Mouse (Mus musculus): ENCODE data around the gene Gpam.
A peak's percentile ranks its signal among the peaks of the same experiment; 100 is the strongest.
"Not testable (repeated sequence)": the region's sequence is repeated elsewhere in the genome, so short reads cannot be mapped to it uniquely, and the experiment has no call there.

Gene Gpam

GRCm38 (mm10) chr19:55127072-55127718, at the start of gene Gpam:
Gene Gpam (minus strand): TSS chr19:55127238.
- DNase-seq (ENCODE audit: low spot score): no peak

- DNase-seq (ENCODE audit: low spot score): no peak
These were observed 44.5 kb upstream of the Gpam start for GRCm38 (mm10) chr19:55171585-55171984.

- no peak for DNase-seq (ENCODE audit: low spot score)
These were observed 43.4 kb upstream of the Gpam start for GRCm38 (mm10) chr19:55170399-55170798.

GRCm38 (mm10) chr19:55169236-55169729, 42.2 kb upstream of the Gpam start:
- DNase-seq (ENCODE audit: low spot score): not testable (repeated sequence)

- DNase-seq (ENCODE audit: low spot score): no peak
These were observed 41.3 kb upstream of the Gpam start for GRCm38 (mm10) chr19:55168360-55168759.

- DNase-seq (ENCODE audit: low spot score): no peak
These were observed 40.7 kb upstream of the Gpam start for GRCm38 (mm10) chr19:55167741-55168140.

GRCm38 (mm10) chr19:55166741-55167140, 39.7 kb upstream of the Gpam start:
- DNase-seq (ENCODE audit: low spot score): no peak

GRCm38 (mm10) chr19:55165954-55166353, 38.9 kb upstream of the Gpam start:
- no peak for DNase-seq (ENCODE audit: low spot score)

- no peak for DNase-seq (ENCODE audit: low spot score)
These were observed 38.3 kb upstream of the Gpam start for GRCm38 (mm10) chr19:55165183-55165865.

- no peak for DNase-seq (ENCODE audit: low spot score)
These were observed 37.1 kb upstream of the Gpam start for GRCm38 (mm10) chr19:55164162-55164561.

- DNase-seq (ENCODE audit: low spot score): no peak
These were observed 35.2 kb upstream of the Gpam start for GRCm38 (mm10) chr19:55162271-55162670.

GRCm38 (mm10) chr19:55159826-55160225, 32.8 kb upstream of the Gpam start:
- no peak for DNase-seq (ENCODE audit: low spot score)

GRCm38 (mm10) chr19:55158606-55159005, 31.6 kb upstream of the Gpam start:
- DNase-seq (ENCODE audit: low spot score): peak; percentile 78

- DNase-seq (ENCODE audit: low spot score): no peak
These were observed 30.0 kb upstream of the Gpam start for GRCm38 (mm10) chr19:55157029-55157428.

GRCm38 (mm10) chr19:55152983-55153382, 25.9 kb upstream of the Gpam start:
- DNase-seq (ENCODE audit: low spot score): no peak

- not testable (repeated sequence) for DNase-seq (ENCODE audit: low spot score)
These were observed 25.2 kb upstream of the Gpam start for GRCm38 (mm10) chr19:55152274-55152673.

- no peak for DNase-seq (ENCODE audit: low spot score)
These were observed 22.6 kb upstream of the Gpam start for GRCm38 (mm10) chr19:55149646-55150045.

GRCm38 (mm10) chr19:55148109-55148508, 21.1 kb upstream of the Gpam start:
- no peak for DNase-seq (ENCODE audit: low spot score)

GRCm38 (mm10) chr19:55147568-55147967, 20.5 kb upstream of the Gpam start:
- DNase-seq (ENCODE audit: low spot score): peak; percentile 74

GRCm38 (mm10) chr19:55145136-55145535, 18.1 kb upstream of the Gpam start:
- no peak for DNase-seq (ENCODE audit: low spot score)

- no peak for DNase-seq (ENCODE audit: low spot score)
These were observed 17.7 kb upstream of the Gpam start for GRCm38 (mm10) chr19:55144691-55145090.

- no peak for DNase-seq (ENCODE audit: low spot score)
These were observed 16.6 kb upstream of the Gpam start for GRCm38 (mm10) chr19:55143391-55144300.

Measured in testis, postnatal 14 days (tissue).